ENCODE assay signal across 21 mouse cellular contexts in the genomic region with DNA sequence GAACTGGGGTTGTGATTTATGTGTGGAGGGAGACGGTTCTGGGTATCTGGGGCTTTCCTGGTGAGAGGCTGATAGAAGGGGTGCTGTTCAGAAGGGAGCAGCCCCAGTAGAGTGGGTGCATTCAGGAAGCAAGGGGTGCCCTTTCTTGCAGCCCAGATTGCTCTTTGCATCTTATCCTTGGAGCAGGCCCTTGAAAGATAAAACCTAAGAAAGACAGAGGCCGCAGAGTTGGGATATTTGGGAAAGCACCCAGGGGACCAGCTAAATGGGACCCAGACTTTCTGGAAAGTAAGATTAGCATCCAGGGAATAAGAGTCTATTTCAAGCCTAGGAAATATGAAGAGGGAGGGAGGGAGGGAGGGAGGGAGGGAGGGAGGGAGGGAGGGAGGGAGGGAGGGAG.
"Had no signal": no experiment of that assay in that cellular context is flagged by ENCODE, and none has a peak within 500 bp of the region (broad histone marks: within the 10 kb centered on the region; RNA-seq: fewer than 3 reads in every experiment).

No protein-coding gene starts in this region.

- DNase-seq: gastrocnemius, postnatal 14 days; gastrocnemius, postnatal 36 days; heart, postnatal 10 days; kidney, adult 2 months; kidney, postnatal 25 days; kidney, postnatal 4 days had no signal

- H3K9me3 ChIP-seq: heart, embryonic 10.5 days; heart, embryonic 12.5 days; hindbrain, embryonic 12.5 days; intestine, embryonic 15.5 days; limb, embryonic 13.5 days; limb, embryonic 15.5 days; liver, embryonic 12.5 days had no signal

- H3K4me2 ChIP-seq: heart, embryonic 12.5 days; hindbrain, embryonic 12.5 days; hindbrain, embryonic 14.5 days; intestine, embryonic 15.5 days; limb, embryonic 13.5 days; limb, embryonic 15.5 days; liver, embryonic 12.5 days had no signal

- H3K4me3 ChIP-seq: heart, embryonic 10.5 days; heart, embryonic 12.5 days; hindbrain, embryonic 12.5 days; intestine, embryonic 15.5 days; layer of hippocampus, adult 2 months; left cerebral cortex, adult 2 months; limb, embryonic 13.5 days; limb, embryonic 15.5 days; liver, embryonic 12.5 days had no signal

- H3K4me1 ChIP-seq: heart, embryonic 10.5 days; heart, embryonic 12.5 days; intestine, embryonic 15.5 days; liver, embryonic 12.5 days had no signal

- H3K36me3 ChIP-seq: heart, embryonic 10.5 days; heart, embryonic 12.5 days; hindbrain, embryonic 12.5 days; intestine, embryonic 15.5 days; limb, embryonic 13.5 days; limb, embryonic 15.5 days; liver, embryonic 12.5 days had no signal

- H3K27me3 ChIP-seq: heart, embryonic 12.5 days; hindbrain, embryonic 12.5 days; intestine, embryonic 15.5 days; limb, embryonic 15.5 days; liver, embryonic 12.5 days had no signal

- H3K27ac ChIP-seq: heart, embryonic 10.5 days; hindbrain, embryonic 12.5 days; intestine, embryonic 15.5 days; kidney, postnatal 0 days; layer of hippocampus, adult 2 months; left cerebral cortex, adult 2 months; limb, embryonic 13.5 days; limb, embryonic 15.5 days; liver, embryonic 12.5 days; liver, embryonic 14.5 days had no signal

- H3K9ac ChIP-seq: heart, embryonic 12.5 days; hindbrain, embryonic 12.5 days; hindbrain, embryonic 14.5 days; intestine, embryonic 15.5 days; limb, embryonic 13.5 days; limb, embryonic 15.5 days; liver, embryonic 12.5 days; liver, embryonic 14.5 days had no signal

- ATAC-seq: hindbrain, embryonic 16.5 days; inflammation-experienced regulatory T-cells, adult 6 months; intestine, embryonic 15.5 days; intestine, postnatal 0 days; liver, embryonic 12.5 days had no signal
